Mouse (Mus musculus) forebrain, embryonic 11.5 days (tissue): Measurements from ENCODE around the gene Slc27a2. TPM values are rescaled to one million over a fixed set of nuclear protein-coding genes. Genes with fewer than 3 reads are reported as not detected.
"Not testable (repeated sequence)": the region's sequence is repeated elsewhere in the genome, so short reads cannot be mapped to it uniquely, and the experiment has no call there.

Source experiments
- ATAC-seq: fragments of 200-750 bp; cut with Nextera tagmentation; replicated peaks from 2 replicates; pipeline ENCODE4 v1.8.0; 2017; ENCODE audit warnings: moderate TSS enrichment; ENCODE audit not compliant: low FRiP score
- DNase-seq: peaks from one replicate; pipeline ENCODE4 v3.0.0-alpha.2; 2017; ENCODE audit warnings: low spot score
- H3K27ac ChIP-seq: fragments of 300-500 bp; sonication (generic); 2 replicates; pipeline ENCODE4 v1.5.1; 2014; ENCODE audit warnings: low read depth, low read length
- H3K27me3 ChIP-seq: fragments of 300-500 bp; sonication (generic); 2 replicates; pipeline ENCODE4 v1.6.1; 2014; ENCODE audit warnings: mild to moderate bottlenecking, low read length, mixed read lengths; ENCODE audit not compliant: control insufficient read depth, insufficient read depth
- H3K36me3 ChIP-seq: fragments of 300-500 bp; sonication (generic); 2 replicates; pipeline ENCODE4 v1.6.1; 2014; ENCODE audit warnings: mild to moderate bottlenecking, low read length, moderate library complexity, mixed read lengths; ENCODE audit not compliant: control insufficient read depth, insufficient read depth
- H3K4me1 ChIP-seq: fragments of 300-500 bp; sonication (generic); replicated peaks from 2 replicates; pipeline ENCODE4 v1.6.1; 2014; ENCODE audit warnings: low read length, mixed read lengths; ENCODE audit not compliant: control insufficient read depth, insufficient read depth
- H3K4me2 ChIP-seq: fragments of 300-500 bp; sonication (generic); 2 replicates; pipeline ENCODE4 v1.6.1; 2014; ENCODE audit warnings: low read depth, mild to moderate bottlenecking, low read length, moderate library complexity, mixed read lengths; ENCODE audit not compliant: severe bottlenecking
- H3K4me3 ChIP-seq: fragments of 300-500 bp; sonication (generic); 2 replicates; pipeline ENCODE4 v1.5.1; 2014; ENCODE audit warnings: low read depth, low read length
- H3K9ac ChIP-seq: fragments of 300-500 bp; sonication (generic); 2 replicates; pipeline ENCODE4 v1.6.1; 2014; ENCODE audit warnings: low read length
- H3K9me3 ChIP-seq: fragments of 300-500 bp; sonication (generic); 2 replicates; pipeline ENCODE4 v1.6.1; 2016; ENCODE audit warnings: low read length, mixed read lengths; ENCODE audit not compliant: control insufficient read depth
- WGBS: fragments of 180-500 bp; shearing (Covaris S2); extraction: QIAGEN DNeasy Blood & Tissue Kit; methylation state at CpG from one replicate; pipeline ENCODE4 v1.1.7; 2014; 5-methylcytosine and 5-hydroxymethylcytosine counted together
- polyA plus RNA-seq: library from polyadenylated mRNA; unstranded; fragments of >200 nt; fragmentation: Nextera tagmentation; extraction: Ambion mirVana; gene quantifications from 2 replicates; pipeline ENCODE4 v1.2.1, GENCODE M21; 2014

Gene Slc27a2
- polyA plus RNA-seq, 1 experiment from 2014 or later: 4.8 TPM

DNA sequence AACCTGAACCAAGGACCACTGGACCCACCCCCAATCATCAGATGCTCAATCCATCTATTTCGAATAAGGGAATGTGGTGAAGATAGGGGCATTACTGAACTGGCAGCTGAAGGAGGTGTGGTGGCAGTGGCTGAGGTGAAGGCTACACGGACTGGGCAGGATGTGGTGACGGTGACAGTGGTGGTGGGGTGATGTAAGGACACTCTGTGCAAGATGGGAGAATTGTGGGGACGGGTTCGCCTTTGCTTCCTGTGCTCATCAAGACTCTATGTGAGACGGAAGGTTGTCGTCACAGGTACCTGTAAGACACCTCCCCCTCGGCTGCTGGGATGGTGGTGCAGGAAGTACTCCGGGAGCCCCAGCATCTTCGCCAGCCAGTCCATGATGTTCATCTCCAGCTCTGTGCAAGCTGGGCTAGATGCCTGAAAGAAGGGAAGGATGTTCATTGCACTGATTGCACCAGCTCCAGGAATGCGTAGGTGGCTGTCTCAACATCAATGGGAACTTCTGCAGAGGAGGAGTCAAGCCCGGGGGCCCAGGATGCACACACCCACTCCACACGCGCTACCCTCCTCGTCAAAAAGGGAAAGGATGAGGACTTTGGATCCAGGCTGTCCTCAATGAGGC, 54.0 kb downstream of the Slc27a2 start:
- DNase-seq (no peak), ATAC-seq (no peak)
- H3K4me1 ChIP-seq: no peaks in the 10 kb centered on the region
- no peak overlapping the region for H3K4me2 ChIP-seq
- H3K9ac ChIP-seq: no peak overlapping the region
- 90% methylated on average over 15 of the region's 15 CpGs for WGBS
- no peak overlapping the region for H3K4me3 ChIP-seq
- no peak overlapping the region for H3K27ac ChIP-seq
- no peaks in the 10 kb centered on the region for H3K36me3 ChIP-seq
- H3K9me3 ChIP-seq: no peaks in the 10 kb centered on the region
- no peaks in the 10 kb centered on the region for H3K27me3 ChIP-seq

GRCm38 (mm10) chr2:126606688-126607062, 54.5 kb downstream of the Slc27a2 start:
- no peak overlapping the region for H3K4me2 ChIP-seq
- no peaks in the 10 kb centered on the region for H3K36me3 ChIP-seq
- no peak overlapping the region for H3K9ac ChIP-seq
- no peak overlapping the region for H3K27ac ChIP-seq
- H3K4me3 ChIP-seq: no peak overlapping the region
- no peak for DNase-seq
- no peaks in the 10 kb centered on the region for H3K4me1 ChIP-seq
- 74% methylated on average over 4 of the region's 4 CpGs for WGBS
- H3K27me3 ChIP-seq: no peaks in the 10 kb centered on the region
- no peak for ATAC-seq
- H3K9me3 ChIP-seq: no peaks in the 10 kb centered on the region

- no peaks in the 10 kb centered on the region for H3K36me3 ChIP-seq
- DNase-seq: no peak
- H3K27me3 ChIP-seq: no peaks in the 10 kb centered on the region
- H3K4me3 ChIP-seq: no peak overlapping the region
- H3K9me3 ChIP-seq: no peaks in the 10 kb centered on the region
- ATAC-seq: no peak
- no peak overlapping the region for H3K9ac ChIP-seq
- H3K4me1 ChIP-seq: no peaks in the 10 kb centered on the region
- H3K27ac ChIP-seq: no peak overlapping the region
- 77% methylated on average over 10 of the region's 10 CpGs for WGBS
- no peak overlapping the region for H3K4me2 ChIP-seq
Measured at GRCm38 (mm10) chr2:126607553-126608203, 55.5 kb downstream of the Slc27a2 start.

DNA sequence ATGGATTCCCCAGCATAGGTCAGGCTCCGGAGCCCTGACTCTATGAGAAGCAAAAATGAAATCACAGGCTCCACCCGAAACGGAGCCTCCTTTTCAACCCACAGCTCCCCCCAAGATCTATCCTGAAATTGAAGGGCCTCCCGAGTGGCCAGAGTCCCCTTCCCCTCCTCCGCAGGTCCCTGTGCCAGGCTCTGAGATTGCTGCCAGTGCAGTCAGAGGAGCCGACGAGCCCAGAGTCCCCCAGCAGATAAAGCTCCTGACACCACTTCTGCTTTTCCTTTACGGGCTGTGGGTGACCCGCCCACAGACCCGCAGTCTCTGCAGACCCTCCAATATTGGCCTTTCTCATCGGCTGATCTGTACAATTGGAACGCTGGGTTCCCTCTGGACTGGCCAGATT, 57.4 kb downstream of the Slc27a2 start:
- 81% methylated on average over 12 of the region's 12 CpGs for whole genome bisulfite sequencing
- H3K9ac ChIP-seq, DNase-seq, H3K4me2 ChIP-seq, H3K36me3 ChIP-seq, ATAC-seq, H3K4me3 ChIP-seq, H3K27ac ChIP-seq, H3K9me3 ChIP-seq, H3K27me3 ChIP-seq, H3K4me1 ChIP-seq: not testable (repeated sequence)

DNA sequence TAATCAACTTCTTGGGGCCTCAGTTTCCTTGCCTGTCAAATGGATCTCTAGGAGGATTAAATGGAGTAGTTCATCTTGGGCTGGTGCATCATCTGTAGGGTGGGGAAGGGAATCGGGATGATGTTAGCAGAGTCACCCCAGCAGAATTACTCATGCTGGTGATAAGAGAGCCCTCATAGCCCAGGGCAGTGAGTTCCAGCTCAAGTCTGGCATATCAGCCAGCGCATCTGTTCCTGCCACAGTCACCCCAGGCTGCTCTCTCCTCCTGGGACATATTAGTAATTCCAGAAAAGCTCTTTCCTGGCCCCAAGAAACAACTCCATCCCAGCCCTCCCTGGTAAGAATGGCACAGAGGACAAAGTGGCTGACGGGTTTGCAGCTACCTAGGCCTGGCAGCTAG, 63.1 kb downstream of the Slc27a2 start:
- ATAC-seq: no peak
- Histone ChIP-seq H3K27ac (no peak overlapping the region), H3K36me3 (no peaks in the 10 kb centered on the region), H3K27me3 (no peaks in the 10 kb centered on the region), H3K4me2 (no peak overlapping the region), H3K9ac (no peak overlapping the region), H3K4me1 (0 out of 2 replicates have a peak, but pooled peaks cover 1% of the 10 kb centered on the region), H3K4me3 (no peak overlapping the region), H3K9me3 (no peaks in the 10 kb centered on the region)
- WGBS: 85% methylated on average over 3 of the region's 3 CpGs
- DNase-seq: no peak

DNA sequence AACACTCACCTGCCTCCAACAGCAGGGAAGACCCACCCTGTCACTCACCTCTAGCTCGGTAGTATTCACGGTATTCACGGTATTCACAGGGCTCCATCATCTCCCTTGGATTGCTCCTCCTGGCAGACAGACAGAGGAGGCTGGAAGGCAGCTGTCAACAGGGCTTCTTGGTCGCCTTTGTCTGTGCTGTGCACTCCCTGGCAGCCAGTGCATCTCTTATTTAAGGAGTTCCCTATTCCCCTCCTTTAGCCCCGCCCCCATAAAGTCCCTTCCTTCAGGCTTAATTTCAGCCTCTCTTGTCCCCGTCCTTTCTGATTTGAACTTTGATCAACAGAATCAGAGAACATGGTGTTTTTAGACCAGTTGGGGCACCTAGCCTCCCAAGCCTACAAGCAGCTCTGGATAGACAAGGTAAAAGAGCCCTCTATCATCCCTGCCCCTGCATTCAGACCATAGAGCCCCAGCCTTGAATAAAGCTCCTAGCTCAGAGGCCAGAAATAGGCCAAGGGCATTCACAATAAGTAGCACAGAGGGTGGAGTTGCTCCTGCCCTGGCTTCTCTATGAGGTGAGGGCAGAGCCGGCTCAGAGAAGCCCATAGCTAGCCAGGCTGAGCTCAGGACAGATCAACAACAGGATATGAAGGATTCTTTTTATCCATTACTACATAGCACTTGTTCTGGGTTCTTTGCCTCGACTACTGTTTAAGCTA, 66.4 kb downstream of the Slc27a2 start:
- DNase-seq (no peak), ATAC-seq (no peak)
- no peaks in the 10 kb centered on the region for H3K36me3 ChIP-seq
- 27% methylated on average over 8 of the region's 8 CpGs for WGBS
- no peak overlapping the region for H3K9ac ChIP-seq
- no peaks in the 10 kb centered on the region for H3K27me3 ChIP-seq
- 0 out of 2 replicates have a peak, but pooled peaks cover 1% of the 10 kb centered on the region for H3K4me1 ChIP-seq
- no peak overlapping the region for H3K27ac ChIP-seq
- H3K4me3 ChIP-seq: no peak overlapping the region
- no peak overlapping the region for H3K4me2 ChIP-seq
- H3K9me3 ChIP-seq: no peaks in the 10 kb centered on the region

DNA sequence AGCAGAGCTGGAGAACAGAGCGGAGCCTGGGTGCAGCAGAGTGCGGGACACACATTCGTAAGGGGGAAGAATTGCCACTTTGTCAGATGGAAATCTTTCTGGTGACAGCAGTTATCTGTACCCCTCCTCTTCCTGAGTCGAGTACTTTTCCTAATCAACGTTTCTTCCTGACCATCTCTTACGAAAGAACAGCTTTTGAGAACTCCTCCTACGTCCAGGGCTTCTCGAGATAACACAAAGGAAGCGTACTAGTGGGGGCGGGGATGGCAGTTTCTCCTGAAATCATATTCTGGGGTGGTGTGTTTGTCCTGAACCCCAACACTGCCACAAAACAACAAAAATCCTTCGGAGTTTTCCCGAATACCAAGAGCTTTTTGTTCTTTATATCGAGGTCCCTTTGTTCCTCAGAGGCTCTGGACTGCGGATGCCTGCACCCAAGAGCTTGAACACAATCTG, 67.1 kb downstream of the Slc27a2 start, which contains the start of gene Hdc:
Gene Hdc (minus strand): TSS at position 51 of the 456 bp plus-strand sequence.
- Histone ChIP-seq H3K36me3 (no peaks in the 10 kb centered on the region), H3K4me1 (0 out of 2 replicates have a peak, but pooled peaks cover 1% of the 10 kb centered on the region), H3K9me3 (no peaks in the 10 kb centered on the region), H3K27me3 (no peaks in the 10 kb centered on the region), H3K4me3 (no peak within 1 kb of the TSS), H3K27ac (no peak within 1 kb of the TSS), H3K4me2 (no peak within 1 kb of the TSS), H3K9ac (no peak within 1 kb of the TSS)
- DNase-seq (no peak), ATAC-seq (no peak)
- WGBS: 76% methylated on average over 14 of the region's 14 CpGs

- H3K9ac ChIP-seq: no peak overlapping the region
- no peak for DNase-seq
- ATAC-seq: no peak
- 0 out of 2 replicates have a peak, but pooled peaks cover 1% of the 10 kb centered on the region for H3K4me1 ChIP-seq
- H3K27me3 ChIP-seq: no peaks in the 10 kb centered on the region
- no peaks in the 10 kb centered on the region for H3K36me3 ChIP-seq
- H3K27ac ChIP-seq: no peak overlapping the region
- no peak overlapping the region for H3K4me2 ChIP-seq
- no peaks in the 10 kb centered on the region for H3K9me3 ChIP-seq
- 81% methylated on average over 2 of the region's 2 CpGs for WGBS
- H3K4me3 ChIP-seq: no peak overlapping the region
Measured at GRCm38 (mm10) chr2:126622455-126622854, 70.2 kb downstream of the Slc27a2 start.
